Mouse (Mus musculus) left cerebral cortex, adult 2 months (tissue): ENCODE results near the gene Slc44a1. TPM values are rescaled to one million over a fixed set of nuclear protein-coding genes. Genes with fewer than 3 reads are reported as not detected.

Experiments used
- DNase-seq, 2 experiments: peaks; one replicate each; pipeline ENCODE4 v3.0.0; 2021 to 2022; ENCODE audit warnings: low spot score in 2 of 2, mixed read lengths in 1 of 2; ENCODE audit errors: extremely low spot score in 1 of 2
- H3K27ac ChIP-seq: fragments of 200-600 bp; 2 replicates; pipeline ENCODE4 v1.8.1; 2022
- H3K4me3 ChIP-seq: fragments of 200-600 bp; 2 replicates; pipeline ENCODE4 v1.8.1; 2022
- CTCF ChIP-seq: fragments of 200-600 bp; IDR thresholded peaks from 2 replicates; pipeline ENCODE4 v1.8.1; 2022; ENCODE audit warnings: antibody characterized with exemption, mild to moderate bottlenecking, moderate library complexity
- intact Hi-C: fragments of 180-260 bp; cut with DNase I; formaldehyde crosslinking; loops from one replicate; pipeline ENCODE4 v1.15.1; 2025
- total RNA-seq, 2 experiments: library from RNA; stranded (reverse); gene quantifications; 2 replicates each; pipeline ENCODE4 v1.2.3; 2021

Gene Slc44a1
- total RNA-seq, 2 experiments from 2014 or later = 58.8 to 59.5 TPM

DNA sequence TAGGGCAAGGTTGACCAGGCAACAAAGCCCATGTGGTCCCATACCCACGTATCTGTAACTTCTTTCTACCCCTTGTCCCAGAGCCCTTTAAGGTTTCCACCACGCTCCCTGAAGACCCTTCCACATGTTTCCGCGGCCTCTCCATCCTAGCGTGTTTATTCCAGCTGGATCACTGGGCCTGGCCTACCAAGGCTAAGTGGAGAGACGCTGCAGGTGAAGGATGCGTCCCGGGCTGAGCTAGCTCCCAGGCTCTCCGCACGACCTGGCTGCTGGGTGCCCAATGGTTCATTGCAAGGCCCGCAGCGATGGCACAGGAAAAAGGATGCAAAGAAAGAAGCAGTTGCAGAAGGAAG, 190.7 kb downstream of the Slc44a1 start:
- intact Hi-C loops = loop anchor here (2.0 kb wide), 1 partner anchor 84 kb away; no protein-coding TSS in a partner anchor
- TF ChIP-seq CTCF = no peak; the same call in 1 of the 2 replicates
- H3K4me3 ChIP-seq = peak overlapping the region; percentile 83
- H3K27ac ChIP-seq = peak overlapping the region; percentile 87
- no peak for DNase-seq

DNA sequence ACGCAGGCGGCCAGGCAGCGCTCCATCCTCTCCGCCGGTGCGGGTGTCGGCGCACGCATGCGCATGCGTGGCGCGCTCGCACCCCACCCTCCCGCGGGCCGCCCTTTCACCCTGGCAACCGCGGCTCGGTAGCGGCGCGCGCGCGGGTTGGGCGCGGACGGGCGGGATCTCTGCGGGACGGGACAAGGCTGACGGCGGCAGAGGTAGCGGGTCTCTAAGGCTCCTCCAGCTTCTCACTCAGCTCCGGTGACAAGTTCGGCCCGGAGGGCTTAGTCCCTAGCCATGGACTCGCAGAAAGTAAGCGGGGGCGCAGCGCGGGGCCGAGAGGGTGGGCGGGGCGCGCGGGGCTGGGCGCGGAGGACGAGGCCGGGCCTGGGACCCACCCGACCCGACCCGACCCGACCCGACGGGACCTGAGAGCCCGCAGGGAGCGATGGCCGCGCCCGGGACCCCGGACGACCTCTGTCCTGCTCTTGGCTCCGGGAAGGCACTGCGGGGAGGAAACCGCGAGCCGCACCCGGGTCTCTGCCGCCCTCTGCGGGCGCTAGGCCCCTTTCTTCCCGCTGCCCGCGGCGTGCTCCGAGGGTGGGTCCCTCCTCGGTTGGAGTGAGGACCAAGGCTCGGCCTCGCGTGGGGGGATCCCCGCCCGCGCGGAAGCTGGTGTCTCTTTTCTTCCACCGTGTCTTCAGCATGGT, 191.2 kb downstream of the Slc44a1 start, which contains the start of gene Fsd1l:
TSS of gene Fsd1l (plus strand) at position 156 of the 695 bp plus-strand sequence.
- TF ChIP-seq CTCF = no peak; the same call in none of the 2 replicates
- intact Hi-C loops = loop anchor here (2.0 kb wide), 1 partner anchor 83 kb away; no protein-coding TSS in a partner anchor
- peak within 1 kb of the TSS; percentile 83 for H3K4me3 ChIP-seq
- H3K27ac ChIP-seq = peak within 1 kb of the TSS; percentile 87
- DNase-seq = peak; percentile 85 to 86

DNA sequence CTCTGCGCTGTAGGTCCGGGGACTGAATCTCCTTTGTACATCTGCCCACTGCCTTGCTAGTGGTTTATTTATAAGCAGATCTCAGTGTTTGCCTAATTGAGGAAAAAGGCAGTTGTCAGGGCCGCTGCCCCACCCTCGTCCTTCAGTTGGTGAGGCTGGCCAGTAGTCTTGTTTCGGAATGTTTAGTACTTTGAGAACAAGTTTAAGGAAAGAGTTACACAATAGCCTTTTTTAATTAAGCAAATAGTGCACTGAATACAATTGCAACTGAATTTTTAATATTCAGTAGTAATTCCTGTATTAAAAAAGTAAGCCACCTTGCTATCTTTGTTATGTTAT, 191.8 kb downstream of the Slc44a1 start:
- intact Hi-C loops = no loop called here
- DNase-seq = no peak
- H3K4me3 ChIP-seq = peak overlapping the region; percentile 83
- peak overlapping the region; percentile 87 for H3K27ac ChIP-seq
- no peak for TF ChIP-seq CTCF

DNA sequence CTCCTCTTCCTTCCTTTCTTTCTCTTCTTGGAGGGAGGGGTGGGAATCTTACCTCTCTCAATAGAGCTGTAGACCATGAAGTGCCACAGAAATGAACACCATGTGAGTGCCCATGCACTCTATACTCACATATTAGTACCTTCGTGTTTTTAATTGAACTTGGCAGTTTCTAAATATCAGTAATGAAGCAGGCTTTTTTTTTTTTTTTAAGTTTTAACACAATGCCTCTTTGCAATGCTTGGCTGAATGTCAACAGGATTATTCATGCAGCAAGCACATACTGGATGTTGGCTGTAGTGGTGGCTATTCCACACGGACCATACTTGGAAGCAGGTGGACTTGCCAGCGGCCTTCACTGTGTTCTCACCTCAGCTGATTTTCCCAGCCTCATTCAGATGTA, 195.1 kb downstream of the Slc44a1 start:
- Histone ChIP-seq H3K4me3 (no peak overlapping the region), H3K27ac (no peak overlapping the region)
- intact Hi-C loops = no loop called here
- no peak for TF ChIP-seq CTCF
- DNase-seq = no peak

DNA sequence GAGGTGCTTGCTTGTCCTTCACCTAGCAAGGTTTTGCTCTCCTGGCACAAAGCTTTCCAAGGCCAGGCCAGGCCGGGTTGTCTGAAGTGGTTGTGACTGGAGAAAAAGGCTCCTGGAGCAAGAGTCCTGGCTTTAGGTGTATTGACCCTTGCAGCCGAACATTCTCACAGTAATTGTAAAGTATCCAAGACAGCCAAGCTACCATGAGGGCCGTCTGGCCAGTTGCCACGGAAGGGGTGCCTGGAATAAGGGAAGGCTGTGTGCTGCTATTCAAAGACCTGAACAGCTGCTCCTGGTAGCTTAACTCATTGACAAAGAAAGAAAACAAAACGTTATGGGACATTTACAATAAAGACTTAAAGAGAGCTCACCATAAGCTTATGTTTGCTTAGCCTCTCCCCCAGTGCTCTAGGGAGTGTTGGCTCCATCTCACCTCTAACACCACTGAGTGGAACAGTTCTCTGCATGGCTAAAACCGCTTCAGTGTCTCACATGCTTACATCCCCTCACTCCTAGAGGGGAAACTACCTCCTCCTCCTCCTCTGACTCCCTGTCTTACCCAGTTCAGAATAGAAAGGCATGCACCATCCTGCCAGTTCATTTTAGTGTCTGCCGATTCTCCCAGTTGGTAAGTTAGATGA, 197.2 kb downstream of the Slc44a1 start:
- TF ChIP-seq CTCF = no peak
- no peak overlapping the region for H3K27ac ChIP-seq
- H3K4me3 ChIP-seq = no peak overlapping the region
- intact Hi-C loops = no loop called here
- DNase-seq = no peak

DNA sequence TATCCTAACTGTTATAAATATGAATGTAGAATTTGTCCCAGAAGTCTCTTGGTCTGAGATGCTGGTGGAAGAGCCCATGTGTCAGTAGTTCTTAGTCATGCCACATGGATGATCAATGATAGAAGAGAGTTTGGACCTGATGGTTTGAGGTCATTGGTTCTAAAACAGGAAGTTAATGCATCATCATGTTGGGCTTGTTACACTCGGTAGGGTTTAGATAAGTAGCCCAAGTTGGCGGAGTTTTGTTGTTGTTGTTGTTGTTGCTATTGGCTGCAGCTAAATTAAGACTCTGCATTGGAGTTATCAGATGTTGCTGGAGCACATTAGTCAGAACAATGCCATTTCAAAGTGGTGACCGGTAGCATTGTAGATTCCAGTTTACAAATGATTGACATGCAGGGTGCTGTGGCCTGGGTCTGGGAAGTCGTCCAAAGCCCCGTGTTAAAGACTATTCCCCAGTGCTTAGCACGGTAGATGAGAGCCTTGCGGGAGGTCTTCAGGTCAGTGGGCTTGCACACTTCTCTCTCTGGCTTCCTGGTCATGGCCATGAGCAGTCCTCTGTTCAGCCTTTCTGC, 198.4 kb downstream of the Slc44a1 start:
- Histone ChIP-seq H3K27ac (no peak overlapping the region), H3K4me3 (no peak overlapping the region)
- DNase-seq = no peak
- intact Hi-C loops = no loop called here
- TF ChIP-seq CTCF = no peak

DNA sequence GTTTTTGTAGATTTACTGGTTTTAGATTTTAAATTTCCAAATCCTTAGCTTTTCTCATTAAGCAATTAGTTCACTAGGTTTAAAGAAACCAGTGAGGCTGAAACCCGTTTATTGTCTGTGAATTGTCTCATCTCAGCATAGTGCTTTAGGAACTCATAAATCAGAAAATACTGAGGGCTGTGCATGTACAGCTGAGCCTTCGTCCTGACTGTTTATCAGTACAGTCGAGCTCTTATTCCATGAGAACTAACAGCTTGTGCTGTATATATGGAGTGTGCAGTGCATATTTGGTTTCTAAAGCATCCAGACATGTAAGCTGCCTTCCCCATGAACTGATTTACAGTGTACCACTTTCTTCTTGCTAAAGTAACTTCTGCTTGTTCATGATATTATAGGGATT, 217.8 kb downstream of the Slc44a1 start:
- H3K27ac ChIP-seq = no peak overlapping the region
- TF ChIP-seq CTCF = no peak

DNA sequence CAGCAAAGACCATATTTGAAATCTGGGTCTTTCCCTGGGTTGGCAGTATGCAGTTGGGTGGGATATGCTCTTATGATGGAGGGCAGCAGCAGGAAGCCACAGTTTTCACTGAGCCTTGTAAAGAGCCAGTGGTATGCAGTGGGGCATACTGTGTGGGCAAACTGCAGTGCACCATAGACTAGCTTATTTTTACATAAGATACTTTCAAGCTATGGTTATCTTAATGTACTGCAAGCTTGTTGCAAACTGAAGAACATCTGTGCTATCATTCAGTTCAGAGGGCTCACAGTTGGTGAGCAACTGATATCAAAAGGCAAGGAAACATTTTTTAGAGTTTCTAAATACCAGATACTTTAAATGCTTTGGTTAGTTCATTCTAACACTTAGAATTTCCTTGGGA, 220.5 kb downstream of the Slc44a1 start:
- no peak for DNase-seq
- H3K4me3 ChIP-seq = no peak overlapping the region
- H3K27ac ChIP-seq = no peak overlapping the region
- TF ChIP-seq CTCF = no peak
- intact Hi-C loops = no loop called here

More for the DNA sequence above, 217.8 kb downstream of the Slc44a1 start:
- H3K4me3 ChIP-seq = no peak overlapping the region
- DNase-seq = no peak
- intact Hi-C loops = no loop called here

Other genes with a start within 250 kb of the Slc44a1 start
- 10 to 100 TPM; 35.0 to 38.4 TPM for gene Fsd1l, start 191.1 kb downstream of the Slc44a1 start, total RNA-seq